Mouse (Mus musculus): Measurements from ENCODE around the gene Olfm1. TPM values are rescaled to one million over a fixed set of nuclear protein-coding genes. Genes with fewer than 3 reads are reported as not detected.

Olfm1 gene
- polyA plus RNA-seq, 1 experiment from 2014 or later, result 15.9 TPM

DNA sequence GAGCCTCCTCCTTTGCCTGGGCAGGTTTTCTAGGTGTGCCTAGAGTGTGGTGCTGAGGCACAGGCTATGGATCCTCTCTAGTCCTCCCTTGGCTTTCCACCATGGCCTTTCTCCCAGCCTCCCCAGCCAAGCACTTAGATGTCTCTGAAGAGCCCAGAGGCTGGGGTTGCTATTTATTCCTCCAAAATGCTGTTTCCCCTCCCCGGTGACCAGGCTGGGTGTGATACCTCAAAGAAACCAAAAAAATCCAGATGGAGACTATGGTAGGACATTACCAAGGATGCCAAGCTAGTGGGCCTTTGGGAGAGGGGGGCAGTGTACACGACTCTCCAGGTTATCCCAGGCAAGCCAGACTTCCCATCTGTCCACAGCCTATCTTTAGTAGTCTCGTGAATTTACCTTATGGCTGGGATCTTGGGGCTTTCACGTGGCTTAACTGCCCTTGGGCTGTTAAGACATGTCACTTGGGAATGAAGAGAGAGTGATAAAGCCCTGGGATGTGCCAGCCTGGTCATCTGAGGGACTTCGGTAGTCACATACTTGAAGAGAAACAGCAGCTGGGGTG lies 23.5 kb downstream of the Olfm1 start:
- no peak overlapping the region for H3K9ac ChIP-seq (ENCODE audit: low read length)
- no peaks in the 10 kb centered on the region; the same call in 1 of the 2 replicates for H3K36me3 ChIP-seq (ENCODE audit: control insufficient read depth, insufficient read depth, low read length)
- WGBS, result 75% methylated on average over 5 of the region's 5 CpGs
- H3K4me2 ChIP-seq (ENCODE audit: low read depth, severe bottlenecking), result no peak overlapping the region
- no peak overlapping the region for H3K27ac ChIP-seq (replicated peaks; ENCODE audit: low read depth, low read length)
- no peaks in the 10 kb centered on the region for H3K9me3 ChIP-seq (ENCODE audit: control insufficient read depth, low read length)
- H3K27me3 ChIP-seq (ENCODE audit: control insufficient read depth, insufficient read depth, low read length), result no peaks in the 10 kb centered on the region
- ATAC-seq (ENCODE audit: insufficient number of reproducible peaks, low FRiP score, low TSS enrichment, low read depth) (no peak), DNase-seq (ENCODE audit: low spot score) (no peak)
- H3K4me3 ChIP-seq (ENCODE audit: low read depth, low read length), result no peak overlapping the region
- H3K4me1 ChIP-seq (ENCODE audit: control insufficient read depth, insufficient read depth, low read length), result peaks cover 6% of the 10 kb centered on the region

DNA sequence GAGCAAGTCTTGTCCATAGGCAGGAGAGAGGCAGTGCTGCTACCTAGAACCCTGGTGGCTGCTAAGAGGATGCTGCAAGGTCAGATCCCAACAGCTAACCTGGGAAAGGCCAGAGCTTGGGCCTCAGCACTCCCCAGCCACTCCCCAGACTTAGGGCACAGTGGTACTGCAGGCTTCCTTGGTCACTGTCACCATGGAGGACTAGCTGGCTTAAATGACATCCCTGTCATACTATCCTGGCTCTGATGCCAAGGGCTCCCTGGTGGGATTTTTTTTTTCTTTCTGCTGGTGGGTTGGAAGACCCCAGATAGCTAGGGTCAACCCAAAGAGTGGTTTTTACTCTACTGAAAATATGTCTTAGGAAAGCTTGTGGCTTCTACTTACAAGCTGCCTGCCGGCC lies 25.0 kb downstream of the Olfm1 start:
- H3K4me1 ChIP-seq (ENCODE audit: control insufficient read depth, insufficient read depth, low read length), result peaks cover 3% of the 10 kb centered on the region
- H3K27me3 ChIP-seq (ENCODE audit: control insufficient read depth, insufficient read depth, low read length), result no peaks in the 10 kb centered on the region
- DNase-seq (ENCODE audit: low spot score) (no peak), ATAC-seq (ENCODE audit: insufficient number of reproducible peaks, low FRiP score, low TSS enrichment, low read depth) (no peak)
- 85% methylated on average over 1 of the region's 1 CpGs for WGBS
- no peak overlapping the region for H3K9ac ChIP-seq (ENCODE audit: low read length)
- no peak overlapping the region for H3K4me3 ChIP-seq (ENCODE audit: low read depth, low read length)
- H3K9me3 ChIP-seq (ENCODE audit: control insufficient read depth, low read length), result no peaks in the 10 kb centered on the region
- H3K27ac ChIP-seq (replicated peaks; ENCODE audit: low read depth, low read length), result no peak overlapping the region
- H3K4me2 ChIP-seq (ENCODE audit: low read depth, severe bottlenecking), result no peak overlapping the region
- H3K36me3 ChIP-seq (ENCODE audit: control insufficient read depth, insufficient read depth, low read length), result no peaks in the 10 kb centered on the region; the same call in 1 of the 2 replicates

DNA sequence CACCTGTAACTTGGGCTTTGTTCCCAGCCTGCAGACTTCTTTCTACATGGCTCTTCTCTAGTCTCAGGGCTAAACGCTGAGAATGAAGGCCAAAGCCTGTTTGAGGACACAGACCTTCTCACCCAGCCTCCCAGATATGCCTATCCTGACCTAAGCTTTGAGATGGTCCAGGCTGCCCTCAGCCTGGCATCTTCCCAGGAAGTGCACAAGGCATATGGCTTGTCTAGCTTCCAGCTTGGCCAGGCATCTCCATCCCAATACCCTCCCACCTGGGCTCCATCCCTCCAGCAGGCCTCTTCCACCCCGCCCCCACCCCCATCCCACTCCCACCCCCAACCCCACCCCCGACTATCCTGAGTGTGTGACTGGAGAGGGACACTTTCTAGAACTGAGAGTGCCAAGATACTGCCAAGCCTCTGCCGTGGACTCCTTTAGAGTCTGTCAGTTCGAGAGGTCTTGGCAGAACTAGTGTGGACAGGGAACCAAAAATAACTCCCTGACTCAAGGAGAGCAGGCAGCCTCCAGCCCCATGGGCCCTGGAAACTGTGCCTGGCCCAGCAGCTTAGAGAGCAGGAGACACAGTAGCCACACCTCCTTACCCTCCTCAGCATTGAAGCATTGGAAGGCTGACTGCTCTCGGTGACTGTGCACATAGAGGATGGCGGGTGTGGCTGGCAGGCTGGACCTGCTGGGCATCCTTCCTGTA lies 26.0 kb downstream of the Olfm1 start:
- Histone ChIP-seq H3K27me3 (ENCODE audit: control insufficient read depth, insufficient read depth, low read length) (no peaks in the 10 kb centered on the region), H3K4me2 (ENCODE audit: low read depth, severe bottlenecking) (no peak overlapping the region), H3K4me3 (ENCODE audit: low read depth, low read length) (no peak overlapping the region), H3K4me1 (ENCODE audit: control insufficient read depth, insufficient read depth, low read length) (no peaks in the 10 kb centered on the region), H3K9ac (ENCODE audit: low read length) (no peak overlapping the region), H3K9me3 (ENCODE audit: control insufficient read depth, low read length) (no peaks in the 10 kb centered on the region), H3K36me3 (ENCODE audit: control insufficient read depth, insufficient read depth, low read length) (no peaks in the 10 kb centered on the region; the same call in 1 of the 2 replicates), H3K27ac (replicated peaks; ENCODE audit: low read depth, low read length) (no peak overlapping the region)
- ATAC-seq (ENCODE audit: insufficient number of reproducible peaks, low FRiP score, low TSS enrichment, low read depth) (no peak), DNase-seq (ENCODE audit: low spot score) (no peak)
- 77% methylated on average over 7 of the region's 7 CpGs for WGBS

DNA sequence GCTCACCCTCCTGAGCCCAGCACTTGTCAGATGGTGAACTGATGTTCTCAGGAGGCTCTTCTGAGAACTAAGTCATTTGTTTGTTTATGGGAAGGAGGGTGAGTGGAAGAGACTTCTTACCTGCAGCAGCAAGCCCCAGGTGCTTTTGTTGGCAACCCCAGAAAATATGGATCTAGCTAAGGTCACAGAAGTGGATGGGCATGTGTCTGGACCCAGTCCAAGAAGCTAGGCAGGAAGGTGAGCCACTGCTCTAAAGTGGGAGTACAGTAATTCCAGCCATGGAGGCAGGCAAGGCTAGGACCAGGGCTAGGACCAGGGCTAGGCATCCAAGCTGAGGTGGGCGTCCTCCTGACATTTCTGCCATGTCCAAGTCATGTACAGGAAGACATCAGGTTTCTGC lies 26.8 kb downstream of the Olfm1 start:
- DNase-seq (ENCODE audit: low spot score) (no peak), ATAC-seq (ENCODE audit: insufficient number of reproducible peaks, low FRiP score, low TSS enrichment, low read depth) (no peak)
- H3K4me3 ChIP-seq (ENCODE audit: low read depth, low read length), result no peak overlapping the region
- H3K27me3 ChIP-seq (ENCODE audit: control insufficient read depth, insufficient read depth, low read length), result no peaks in the 10 kb centered on the region
- WGBS, result 96% methylated on average over 1 of the region's 1 CpGs
- H3K36me3 ChIP-seq (ENCODE audit: control insufficient read depth, insufficient read depth, low read length), result no peaks in the 10 kb centered on the region; the same call in 1 of the 2 replicates
- no peaks in the 10 kb centered on the region for H3K4me1 ChIP-seq (ENCODE audit: control insufficient read depth, insufficient read depth, low read length)
- no peak overlapping the region for H3K27ac ChIP-seq (replicated peaks; ENCODE audit: low read depth, low read length)
- H3K4me2 ChIP-seq (ENCODE audit: low read depth, severe bottlenecking), result no peak overlapping the region
- no peak overlapping the region for H3K9ac ChIP-seq (ENCODE audit: low read length)
- H3K9me3 ChIP-seq (ENCODE audit: control insufficient read depth, low read length), result no peaks in the 10 kb centered on the region

DNA sequence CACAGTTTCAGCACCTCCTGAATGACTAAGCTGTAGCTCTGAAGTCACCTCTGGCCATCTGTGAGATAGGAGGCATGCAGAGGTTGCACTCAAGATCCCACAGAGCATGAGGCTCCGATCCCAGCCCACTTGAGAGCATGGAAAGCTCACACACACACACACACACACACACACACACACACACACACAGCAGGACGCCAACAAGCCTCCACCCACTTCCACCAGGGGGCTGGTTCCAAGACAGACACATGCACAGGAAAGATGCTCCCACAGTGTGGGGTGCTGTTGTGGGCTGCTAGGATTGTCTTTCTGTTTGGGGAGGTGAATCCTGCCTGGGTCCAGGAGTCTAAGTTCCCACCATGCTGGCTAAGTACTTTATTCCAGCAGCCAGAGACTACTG lies 29.0 kb downstream of the Olfm1 start:
- Histone ChIP-seq H3K9me3 (ENCODE audit: control insufficient read depth, low read length) (no peaks in the 10 kb centered on the region), H3K4me1 (ENCODE audit: control insufficient read depth, insufficient read depth, low read length) (peaks cover 3% of the 10 kb centered on the region; the same call in 1 of the 2 replicates), H3K4me3 (ENCODE audit: low read depth, low read length) (no peak overlapping the region), H3K36me3 (ENCODE audit: control insufficient read depth, insufficient read depth, low read length) (no peaks in the 10 kb centered on the region), H3K4me2 (ENCODE audit: low read depth, severe bottlenecking) (no peak overlapping the region), H3K27ac (replicated peaks; ENCODE audit: low read depth, low read length) (no peak overlapping the region), H3K9ac (ENCODE audit: low read length) (no peak overlapping the region), H3K27me3 (ENCODE audit: control insufficient read depth, insufficient read depth, low read length) (no peaks in the 10 kb centered on the region)
- WGBS, result 78% methylated on average over 2 of the region's 2 CpGs
- ATAC-seq (ENCODE audit: insufficient number of reproducible peaks, low FRiP score, low TSS enrichment, low read depth) (no peak), DNase-seq (ENCODE audit: low spot score) (no peak)

DNA sequence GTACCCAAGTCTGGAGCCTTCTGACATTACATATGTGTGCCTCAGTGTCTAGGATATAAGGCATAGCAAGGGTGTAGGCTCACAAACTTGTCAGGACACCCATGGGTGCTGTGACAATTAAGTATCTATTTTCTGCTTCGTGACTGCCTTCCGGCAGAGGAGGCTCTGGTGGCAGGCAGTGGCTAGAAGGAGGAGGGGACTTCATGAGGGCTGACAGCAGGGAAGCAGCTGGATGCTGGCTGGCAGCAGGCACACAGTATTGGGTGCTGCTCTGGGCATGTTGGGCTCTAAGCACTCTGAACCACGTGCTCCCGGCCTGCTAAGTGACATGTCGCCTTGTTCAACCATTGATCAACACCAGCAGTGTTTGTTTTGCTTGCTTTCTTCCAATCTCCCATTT lies 32.0 kb downstream of the Olfm1 start:
- Histone ChIP-seq H3K9me3 (ENCODE audit: control insufficient read depth, low read length) (no peaks in the 10 kb centered on the region), H3K36me3 (ENCODE audit: control insufficient read depth, insufficient read depth, low read length) (no peaks in the 10 kb centered on the region), H3K27ac (replicated peaks; ENCODE audit: low read depth, low read length) (no peak overlapping the region), H3K27me3 (ENCODE audit: control insufficient read depth, insufficient read depth, low read length) (no peaks in the 10 kb centered on the region), H3K4me2 (ENCODE audit: low read depth, severe bottlenecking) (no peak overlapping the region), H3K4me3 (ENCODE audit: low read depth, low read length) (no peak overlapping the region), H3K9ac (ENCODE audit: low read length) (no peak overlapping the region), H3K4me1 (ENCODE audit: control insufficient read depth, insufficient read depth, low read length) (peaks cover 3% of the 10 kb centered on the region; the same call in 1 of the 2 replicates)
- DNase-seq (ENCODE audit: low spot score) (no peak), ATAC-seq (ENCODE audit: insufficient number of reproducible peaks, low FRiP score, low TSS enrichment, low read depth) (no peak)
- 77% methylated on average over 5 of the region's 5 CpGs for WGBS

DNA sequence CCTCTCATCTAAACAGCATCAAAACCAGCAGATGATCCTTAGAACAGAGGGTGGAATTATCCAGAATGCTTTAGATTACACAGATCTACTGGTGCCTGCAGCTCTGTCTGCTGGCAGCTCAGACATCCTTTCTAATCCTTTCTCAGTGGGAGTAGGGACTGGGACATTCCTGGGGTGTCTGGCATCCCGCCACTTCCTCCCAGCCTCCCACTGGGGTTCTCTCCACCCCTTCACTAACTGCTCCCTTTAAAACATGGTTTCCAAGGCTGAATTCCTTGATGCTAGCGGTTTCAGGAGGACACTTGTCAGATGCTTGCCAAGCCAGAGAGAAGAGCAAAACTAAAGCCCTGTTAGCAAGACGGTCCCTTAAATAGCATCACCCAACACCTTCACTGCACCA lies 33.1 kb downstream of the Olfm1 start:
- DNase-seq (ENCODE audit: low spot score) (no peak), ATAC-seq (ENCODE audit: insufficient number of reproducible peaks, low FRiP score, low TSS enrichment, low read depth) (no peak)
- H3K36me3 ChIP-seq (ENCODE audit: control insufficient read depth, insufficient read depth, low read length), result no peaks in the 10 kb centered on the region
- no peaks in the 10 kb centered on the region for H3K9me3 ChIP-seq (ENCODE audit: control insufficient read depth, low read length)
- no peak overlapping the region for H3K9ac ChIP-seq (ENCODE audit: low read length)
- H3K4me2 ChIP-seq (ENCODE audit: low read depth, severe bottlenecking), result no peak overlapping the region
- peaks cover 3% of the 10 kb centered on the region; the same call in 1 of the 2 replicates for H3K4me1 ChIP-seq (ENCODE audit: control insufficient read depth, insufficient read depth, low read length)
- H3K4me3 ChIP-seq (ENCODE audit: low read depth, low read length), result no peak overlapping the region
- no peak overlapping the region for H3K27ac ChIP-seq (replicated peaks; ENCODE audit: low read depth, low read length)
- 65% methylated on average over 3 of the region's 3 CpGs for WGBS
- H3K27me3 ChIP-seq (ENCODE audit: control insufficient read depth, insufficient read depth, low read length), result no peaks in the 10 kb centered on the region

DNA sequence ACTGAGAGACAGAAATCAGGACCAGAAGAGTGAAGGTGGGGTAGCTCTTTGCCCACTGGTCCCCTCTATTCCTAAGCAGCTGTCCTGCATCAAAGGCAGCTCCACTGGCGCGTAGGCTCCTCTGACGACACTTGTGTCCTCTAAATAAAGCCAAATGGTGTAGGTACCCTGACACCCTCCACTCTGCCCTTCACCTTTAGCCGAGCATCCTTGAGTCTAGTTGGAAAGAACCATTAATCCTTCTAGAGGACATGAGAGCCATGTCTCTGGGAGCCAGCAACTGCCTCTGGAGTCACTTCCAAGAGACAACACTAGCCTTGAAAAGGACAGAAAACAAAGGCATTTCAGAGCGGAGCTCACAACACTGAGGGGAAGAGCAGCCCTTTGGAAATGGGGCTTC lies 34.2 kb downstream of the Olfm1 start:
- Histone ChIP-seq H3K36me3 (ENCODE audit: control insufficient read depth, insufficient read depth, low read length) (no peaks in the 10 kb centered on the region), H3K4me2 (ENCODE audit: low read depth, severe bottlenecking) (no peak overlapping the region), H3K27me3 (ENCODE audit: control insufficient read depth, insufficient read depth, low read length) (no peaks in the 10 kb centered on the region), H3K4me3 (ENCODE audit: low read depth, low read length) (no peak overlapping the region), H3K9ac (ENCODE audit: low read length) (no peak overlapping the region), H3K27ac (replicated peaks; ENCODE audit: low read depth, low read length) (no peak overlapping the region), H3K9me3 (ENCODE audit: control insufficient read depth, low read length) (no peaks in the 10 kb centered on the region), H3K4me1 (ENCODE audit: control insufficient read depth, insufficient read depth, low read length) (peaks cover 3% of the 10 kb centered on the region; the same call in 1 of the 2 replicates)
- DNase-seq (ENCODE audit: low spot score) (no peak), ATAC-seq (ENCODE audit: insufficient number of reproducible peaks, low FRiP score, low TSS enrichment, low read depth) (no peak)
- 59% methylated on average over 5 of the region's 5 CpGs for WGBS
